Comparison of ENCODE assay signal across 12 mouse cellular contexts in genomic region chr3:87984094-87984493, GRCm38 (mm10). TPM values are rescaled to one million over a fixed set of nuclear protein-coding genes. Genes with fewer than 3 reads are reported as not detected.
DNase-seq lines count a peak whose midpoint lies in the region; ATAC-seq and TF ChIP-seq lines count a peak whose summit lies in the region.
"Had no signal": no experiment of that assay in that cellular context is flagged by ENCODE, and none has a peak within 500 bp of the region (broad histone marks: within the 10 kb centered on the region; RNA-seq: fewer than 3 reads in every experiment).

No protein-coding gene starts in this region.

- TF ChIP-seq POLR2A in myocyte (IDR thresholded peaks at IDR 0.05; ENCODE audit: insufficient read length, low read depth): no peak

- H3K27ac ChIP-seq in heart, embryonic 12.5 days (ENCODE audit: poor library complexity, severe bottlenecking): peak overlapping the region; percentile 87; the same call in 1 of the 2 replicates
- H3K27ac ChIP-seq in lung, embryonic 15.5 days: peak overlapping the region; percentile 98
- peak overlapping the region; percentile 78 for H3K27ac ChIP-seq in embryonic facial prominence, embryonic 14.5 days (replicated peaks; ENCODE audit: low read depth, low read length)

- intact Hi-C loops in heart, postnatal 36 days (cut with DNase I): loop anchor here (5.0 kb wide), 1 partner anchor 153 kb away; no protein-coding TSS in a partner anchor

- DNase-seq in heart, postnatal 36 days: no peak
- DNase-seq in lung, postnatal 36 days: no peak
- DNase-seq in embryonic facial prominence, embryonic 14.5 days (ENCODE audit: low spot score): peak; percentile 64
- DNase-seq in urinary bladder, adult 2 months (ENCODE audit: low spot score): no peak
- DNase-seq in thymus, postnatal 25 days: no peak
- DNase-seq: cerebellum, postnatal 25 days; kidney, postnatal 4 days; right cerebral cortex, postnatal 4 days had no signal

- H3K9ac ChIP-seq in heart, embryonic 12.5 days: peak overlapping the region; percentile 59; the same call in 1 of the 2 replicates
- H3K9ac ChIP-seq in lung, embryonic 15.5 days: no peak overlapping the region
- H3K9ac ChIP-seq in embryonic facial prominence, embryonic 14.5 days (ENCODE audit: low read depth, low read length): peak overlapping the region; percentile 47; the same call in 1 of the 2 replicates

- no peaks in the 10 kb centered on the region for H3K79me2 ChIP-seq in myocyte (ENCODE audit: control insufficient read depth, insufficient read depth)

- ATAC-seq in heart, embryonic 12.5 days (ENCODE audit: insufficient number of reproducible peaks, low FRiP score): no peak
- no peak for ATAC-seq in lung, embryonic 15.5 days (ENCODE audit: borderline replicate concordance, extremely low read depth, low FRiP score, low TSS enrichment)
- ATAC-seq in embryonic facial prominence, embryonic 14.5 days (ENCODE audit: low read depth): no peak

- 35% methylated on average over 3 of the region's 3 CpGs for WGBS in heart, embryonic 12.5 days
- 32% methylated on average over 3 of the region's 3 CpGs for WGBS in lung, embryonic 15.5 days
- 52% methylated on average over 3 of the region's 3 CpGs for WGBS in embryonic facial prominence, embryonic 14.5 days

- peak overlapping the region; percentile 60 for H3K4me2 ChIP-seq in heart, embryonic 12.5 days
- H3K4me2 ChIP-seq in lung, embryonic 15.5 days: 0 out of 2 replicates have a peak overlapping the region, but pooled peaks have one; percentile 52
- H3K4me2 ChIP-seq in embryonic facial prominence, embryonic 14.5 days (ENCODE audit: low read depth, low read length): no peak overlapping the region
- peak overlapping the region; percentile 86 for H3K4me2 ChIP-seq in myocyte (ENCODE audit: low read depth)

- H3ac ChIP-seq in myocyte (ENCODE audit: control insufficient read depth, insufficient read length): no peak overlapping the region

- H3K9me3 ChIP-seq in heart, embryonic 12.5 days (replicated peaks): no peaks in the 10 kb centered on the region
- H3K9me3 ChIP-seq in lung, embryonic 15.5 days: no peaks in the 10 kb centered on the region
- no peaks in the 10 kb centered on the region for H3K9me3 ChIP-seq in embryonic facial prominence, embryonic 14.5 days (ENCODE audit: control insufficient read depth, low read length)

- 0 out of 2 replicates have a peak, but pooled peaks cover 4% of the 10 kb centered on the region for H3K36me3 ChIP-seq in heart, embryonic 12.5 days
- no peaks in the 10 kb centered on the region for H3K36me3 ChIP-seq in lung, embryonic 15.5 days
- no peaks in the 10 kb centered on the region for H3K36me3 ChIP-seq in embryonic facial prominence, embryonic 14.5 days (ENCODE audit: control insufficient read depth, insufficient read depth, low read length)
- H3K36me3 ChIP-seq in myocyte (ENCODE audit: control insufficient read depth, insufficient read depth): no peaks in the 10 kb centered on the region

- H3K4me1 ChIP-seq in heart, embryonic 12.5 days (replicated peaks): peaks cover 80% of the 10 kb centered on the region
- H3K4me1 ChIP-seq in lung, embryonic 15.5 days: peaks cover 78% of the 10 kb centered on the region
- peaks cover 42% of the 10 kb centered on the region for H3K4me1 ChIP-seq in embryonic facial prominence, embryonic 14.5 days (ENCODE audit: control insufficient read depth, insufficient read depth, low read length)

- H3K4me3 ChIP-seq in heart, embryonic 12.5 days: no peak overlapping the region
- H3K4me3 ChIP-seq in lung, embryonic 15.5 days: no peak overlapping the region
- H3K4me3 ChIP-seq in embryonic facial prominence, embryonic 14.5 days (ENCODE audit: low read depth, low read length): no peak overlapping the region
- peak overlapping the region; percentile 16 for H3K4me3 ChIP-seq in myocyte

- H3K27me3 ChIP-seq in heart, embryonic 12.5 days (replicated peaks): peaks cover 7% of the 10 kb centered on the region
- H3K27me3 ChIP-seq in lung, embryonic 15.5 days: peaks cover 6% of the 10 kb centered on the region; the same call in 1 of the 2 replicates
- peaks cover 11% of the 10 kb centered on the region for H3K27me3 ChIP-seq in embryonic facial prominence, embryonic 14.5 days (replicated peaks; ENCODE audit: control insufficient read depth, insufficient read depth, low read length)
- H3K27me3 ChIP-seq in myocyte (ENCODE audit: control insufficient read depth, insufficient read depth, insufficient read length): no peaks in the 10 kb centered on the region

TF ChIP-seq in myocyte, 11 proteins besides CTCF, POLR2A, EP300 and RAD21:
- TF ChIP-seq CEBPB (IDR thresholded peaks at IDR 0.05; ENCODE audit: insufficient read depth, poor library complexity, severe bottlenecking) (no peak), E2F4 (IDR thresholded peaks at IDR 0.05; ENCODE audit: insufficient read depth) (no peak), TCF12 (IDR thresholded peaks at IDR 0.05; ENCODE audit: insufficient read depth, poor library complexity, severe bottlenecking) (peak; percentile 100), POLR2AphosphoS2 (IDR thresholded peaks at IDR 0.05; ENCODE audit: insufficient read length, low read depth) (no peak), TCF3 (IDR thresholded peaks at IDR 0.05; ENCODE audit: insufficient read length, low read depth) (peak; percentile 96), USF1 (IDR thresholded peaks at IDR 0.05; ENCODE audit: low read depth) (no peak), SRF (IDR thresholded peaks at IDR 0.05; ENCODE audit: control insufficient read depth, insufficient read length, low read depth) (no peak), REST (IDR thresholded peaks at IDR 0.05; ENCODE audit: insufficient read depth, insufficient read length) (no peak), MYOG (IDR thresholded peaks at IDR 0.05; ENCODE audit: control insufficient read depth in 1 of 3, insufficient read depth in 1 of 3, insufficient read length in 2 of 3, low read depth in 2 of 3) (peak; percentile 90 to 99 (median 99)), MYOD1 (IDR thresholded peaks at IDR 0.05; ENCODE audit: control insufficient read depth in 1 of 3, insufficient read length in 2 of 3, low read depth in 2 of 3) (peak; percentile 79 to 97 (median 93)), MAX (IDR thresholded peaks at IDR 0.05; ENCODE audit: low read depth) (no peak)

RNA-seq across cellular contexts. Expression of gene Nes, which starts 13.2 kb away (rescaled TPM):
- polyA plus RNA-seq in heart, embryonic 12.5 days (2016; fragmentation: Nextera tagmentation; extraction: Ambion mirVana): 33.0 and 34.6 TPM in 2 replicates
- total RNA-seq in heart, postnatal 36 days (2021): 10 to 100 TPM; 18.7 to 22.7 TPM
- 30.1 and 32.4 TPM in 2 replicates for polyA plus RNA-seq in lung, embryonic 15.5 days (2015; fragmentation: Nextera tagmentation; extraction: Ambion mirVana)
- 36.4 and 40.5 TPM in 2 replicates for polyA plus RNA-seq in embryonic facial prominence, embryonic 14.5 days (2014; fragmentation: Nextera tagmentation; extraction: Ambion mirVana)
- 268 TPM for polyA plus RNA-seq in myocyte (2012; fragmentation: generic; extraction: Trizol)
- polyA plus RNA-seq in urinary bladder, adult 2 months (2012; rRNA removed): 3.7 and 5.3 TPM in 2 replicates

RNA-seq across cellular contexts. Expression of gene Bcan, which starts 15.9 kb away (rescaled TPM):
- polyA plus RNA-seq in heart, embryonic 12.5 days (2016; fragmentation: Nextera tagmentation; extraction: Ambion mirVana): 0.09 and 0.15 TPM in 2 replicates
- total RNA-seq in heart, postnatal 36 days (2021): under 1 TPM in 1 of 2 experiments, not detected in 1; 0.19 TPM
- 0.07 and 0.18 TPM in 2 replicates for polyA plus RNA-seq in lung, embryonic 15.5 days (2015; fragmentation: Nextera tagmentation; extraction: Ambion mirVana)
- polyA plus RNA-seq in embryonic facial prominence, embryonic 14.5 days (2014; fragmentation: Nextera tagmentation; extraction: Ambion mirVana): 0.63 and 1.1 TPM in 2 replicates
- 0.06 TPM for polyA plus RNA-seq in myocyte (2012; fragmentation: generic; extraction: Trizol)
- 0.15 and 0.28 TPM in 2 replicates for polyA plus RNA-seq in urinary bladder, adult 2 months (2012; rRNA removed)

RNA-seq across cellular contexts. Expression of gene Crabp2, which starts 35.6 kb away (rescaled TPM):
- polyA plus RNA-seq in heart, embryonic 12.5 days (2016; fragmentation: Nextera tagmentation; extraction: Ambion mirVana): 7.3 and 8.0 TPM in 2 replicates
- not detected for total RNA-seq in heart, postnatal 36 days (2021)
- 8.1 and 10.4 TPM in 2 replicates for polyA plus RNA-seq in lung, embryonic 15.5 days (2015; fragmentation: Nextera tagmentation; extraction: Ambion mirVana)
- 145 and 175 TPM in 2 replicates for polyA plus RNA-seq in embryonic facial prominence, embryonic 14.5 days (2014; fragmentation: Nextera tagmentation; extraction: Ambion mirVana)
- 67.6 TPM for polyA plus RNA-seq in myocyte (2012; fragmentation: generic; extraction: Trizol)
- polyA plus RNA-seq in urinary bladder, adult 2 months (2012; rRNA removed): 0.91 and 1.4 TPM in 2 replicates

RNA-seq across cellular contexts. Expression of gene Hapln2, which starts 43.3 kb away (rescaled TPM):
- 0.08 and 0.17 TPM in 2 replicates for polyA plus RNA-seq in heart, embryonic 12.5 days (2016; fragmentation: Nextera tagmentation; extraction: Ambion mirVana)
- total RNA-seq in heart, postnatal 36 days (2021): not detected
- 0.07 and 0.23 TPM in 2 replicates for polyA plus RNA-seq in lung, embryonic 15.5 days (2015; fragmentation: Nextera tagmentation; extraction: Ambion mirVana)
- polyA plus RNA-seq in embryonic facial prominence, embryonic 14.5 days (2014; fragmentation: Nextera tagmentation; extraction: Ambion mirVana): not detected in 2 replicates
- polyA plus RNA-seq in myocyte (2012; fragmentation: generic; extraction: Trizol): not detected
- polyA plus RNA-seq in urinary bladder, adult 2 months (2012; rRNA removed): 0.06 TPM in 1 of 2 replicates, not detected in the other
- polyA plus RNA-seq: neural tube, embryonic 11.5 days had no signal

RNA-seq across cellular contexts. Expression of gene Rrnad1, which starts 53.6 kb away (rescaled TPM):
- 13.6 and 14.1 TPM in 2 replicates for polyA plus RNA-seq in heart, embryonic 12.5 days (2016; fragmentation: Nextera tagmentation; extraction: Ambion mirVana)
- 1 to 10 TPM; 4.8 to 5.2 TPM for total RNA-seq in heart, postnatal 36 days (2021)
- polyA plus RNA-seq in lung, embryonic 15.5 days (2015; fragmentation: Nextera tagmentation; extraction: Ambion mirVana): 18.3 and 18.5 TPM in 2 replicates
- 12.8 and 13.3 TPM in 2 replicates for polyA plus RNA-seq in embryonic facial prominence, embryonic 14.5 days (2014; fragmentation: Nextera tagmentation; extraction: Ambion mirVana)
- 7.0 TPM for polyA plus RNA-seq in myocyte (2012; fragmentation: generic; extraction: Trizol)
- 28.4 and 33.2 TPM in 2 replicates for polyA plus RNA-seq in urinary bladder, adult 2 months (2012; rRNA removed)
